Mouse (Mus musculus): ENCODE measurements at regions not wholly inside any gene's neighbourhood (a gene's known extent, or its start where the extent isn't known, plus 50 kb on each side); places are given as distances from the start of the nearest gene placed in this dataset.

GRCm38 (mm10) chr14:58783201-58783600 is 359.5 kb downstream of the 1700129C05Rik start:
- Histone ChIP-seq H3K4me1 (ENCODE audit: control insufficient read depth, low read depth, low read length) (no peaks in the 10 kb centered on the region), H3K9me3 (replicated peaks; ENCODE audit: control insufficient read depth, low read length) (no peaks in the 10 kb centered on the region), H3K4me2 (ENCODE audit: low read depth, low read length) (no peak overlapping the region), H3K27ac (ENCODE audit: low read length) (no peak overlapping the region), H3K9ac (ENCODE audit: low read depth, low read length) (no peak overlapping the region), H3K4me3 (ENCODE audit: low read depth, low read length) (no peak overlapping the region), H3K27me3 (ENCODE audit: control insufficient read depth, insufficient read depth, low read depth, low read length) (no peaks in the 10 kb centered on the region), H3K36me3 (ENCODE audit: control insufficient read depth, insufficient read depth) (no peaks in the 10 kb centered on the region)
- no peak for ATAC-seq (ENCODE audit: low read depth)
- WGBS (ENCODE audit: insufficient replicate concordance) = 37% methylated on average over 1 of the region's 1 CpGs

GRCm38 (mm10) chr14:58780306-58780705 is 362.4 kb downstream of the 1700129C05Rik start:
- no peaks in the 10 kb centered on the region for H3K4me1 ChIP-seq (ENCODE audit: control insufficient read depth, low read depth, low read length)
- no peaks in the 10 kb centered on the region for H3K27me3 ChIP-seq (ENCODE audit: control insufficient read depth, insufficient read depth, low read depth, low read length)
- no peak overlapping the region for H3K9ac ChIP-seq (ENCODE audit: low read depth, low read length)
- ATAC-seq (ENCODE audit: low read depth) = no peak
- H3K27ac ChIP-seq (ENCODE audit: low read length) = no peak overlapping the region
- H3K36me3 ChIP-seq (ENCODE audit: control insufficient read depth, insufficient read depth) = no peaks in the 10 kb centered on the region
- WGBS (ENCODE audit: insufficient replicate concordance) = 54% methylated on average over 4 of the region's 4 CpGs
- H3K4me3 ChIP-seq (ENCODE audit: low read depth, low read length) = no peak overlapping the region
- H3K4me2 ChIP-seq (ENCODE audit: low read depth, low read length) = no peak overlapping the region
- H3K9me3 ChIP-seq (replicated peaks; ENCODE audit: control insufficient read depth, low read length) = no peaks in the 10 kb centered on the region

- Histone ChIP-seq H3K9me3 (replicated peaks; ENCODE audit: control insufficient read depth, low read length) (no peaks in the 10 kb centered on the region), H3K9ac (ENCODE audit: low read depth, low read length) (no peak overlapping the region), H3K27ac (ENCODE audit: low read length) (no peak overlapping the region), H3K36me3 (ENCODE audit: control insufficient read depth, insufficient read depth) (no peaks in the 10 kb centered on the region), H3K4me2 (ENCODE audit: low read depth, low read length) (no peak overlapping the region), H3K27me3 (ENCODE audit: control insufficient read depth, insufficient read depth, low read depth, low read length) (no peaks in the 10 kb centered on the region), H3K4me3 (ENCODE audit: low read depth, low read length) (no peak overlapping the region), H3K4me1 (ENCODE audit: control insufficient read depth, low read depth, low read length) (no peaks in the 10 kb centered on the region)
- whole genome bisulfite sequencing (ENCODE audit: insufficient replicate concordance) = 69% methylated on average over 4 of the region's 4 CpGs
- no peak for ATAC-seq (ENCODE audit: low read depth)
These were observed 364.0 kb downstream of the 1700129C05Rik start for GRCm38 (mm10) chr14:58778675-58779074.

GRCm38 (mm10) chr14:58761291-58761690 is 381.4 kb downstream of the 1700129C05Rik start:
- WGBS (ENCODE audit: insufficient replicate concordance) = 66% methylated on average over 2 of the region's 2 CpGs

GRCm38 (mm10) chr14:58759759-58760158 is 382.9 kb downstream of the 1700129C05Rik start:
- Histone ChIP-seq H3K4me1 (ENCODE audit: control insufficient read depth, low read depth, low read length) (no peaks in the 10 kb centered on the region), H3K9me3 (replicated peaks; ENCODE audit: control insufficient read depth, low read length) (no peaks in the 10 kb centered on the region), H3K27ac (ENCODE audit: low read length) (no peak overlapping the region), H3K4me3 (ENCODE audit: low read depth, low read length) (no peak overlapping the region), H3K27me3 (ENCODE audit: control insufficient read depth, insufficient read depth, low read depth, low read length) (no peaks in the 10 kb centered on the region), H3K9ac (ENCODE audit: low read depth, low read length) (no peak overlapping the region), H3K4me2 (ENCODE audit: low read depth, low read length) (no peak overlapping the region), H3K36me3 (ENCODE audit: control insufficient read depth, insufficient read depth) (no peaks in the 10 kb centered on the region)
- WGBS (ENCODE audit: insufficient replicate concordance) = 34% methylated on average over 4 of the region's 4 CpGs
- ATAC-seq (ENCODE audit: low read depth) = no peak

More at GRCm38 (mm10) chr14:58761291-58761690, 381.4 kb downstream of the 1700129C05Rik start:
- no peaks in the 10 kb centered on the region for H3K27me3 ChIP-seq (ENCODE audit: control insufficient read depth, insufficient read depth, low read depth, low read length)
- no peak overlapping the region for H3K27ac ChIP-seq (ENCODE audit: low read length)
- H3K9ac ChIP-seq (ENCODE audit: low read depth, low read length) = no peak overlapping the region
- H3K4me3 ChIP-seq (ENCODE audit: low read depth, low read length) = no peak overlapping the region
- ATAC-seq (ENCODE audit: low read depth) = no peak
- no peak overlapping the region for H3K4me2 ChIP-seq (ENCODE audit: low read depth, low read length)
- H3K4me1 ChIP-seq (ENCODE audit: control insufficient read depth, low read depth, low read length) = no peaks in the 10 kb centered on the region
- no peaks in the 10 kb centered on the region for H3K9me3 ChIP-seq (replicated peaks; ENCODE audit: control insufficient read depth, low read length)
- H3K36me3 ChIP-seq (ENCODE audit: control insufficient read depth, insufficient read depth) = no peaks in the 10 kb centered on the region

GRCm38 (mm10) chr14:58753781-58754180 is 388.9 kb downstream of the 1700129C05Rik start:
- no peak for ATAC-seq (ENCODE audit: low read depth)
- 80% methylated on average over 7 of the region's 7 CpGs for WGBS (ENCODE audit: insufficient replicate concordance)

GRCm38 (mm10) chr14:58753136-58753535 is 389.6 kb downstream of the 1700129C05Rik start:
- no peak overlapping the region for H3K4me2 ChIP-seq (ENCODE audit: low read depth, low read length)
- no peak overlapping the region for H3K4me3 ChIP-seq (ENCODE audit: low read depth, low read length)
- no peaks in the 10 kb centered on the region for H3K4me1 ChIP-seq (ENCODE audit: control insufficient read depth, low read depth, low read length)
- no peaks in the 10 kb centered on the region for H3K36me3 ChIP-seq (ENCODE audit: control insufficient read depth, insufficient read depth)
- H3K9ac ChIP-seq (ENCODE audit: low read depth, low read length) = no peak overlapping the region
- no peaks in the 10 kb centered on the region for H3K9me3 ChIP-seq (replicated peaks; ENCODE audit: control insufficient read depth, low read length)
- ATAC-seq (ENCODE audit: low read depth) = no peak
- 53% methylated on average over 1 of the region's 1 CpGs for WGBS (ENCODE audit: insufficient replicate concordance)
- H3K27me3 ChIP-seq (ENCODE audit: control insufficient read depth, insufficient read depth, low read depth, low read length) = no peaks in the 10 kb centered on the region
- H3K27ac ChIP-seq (ENCODE audit: low read length) = no peak overlapping the region

More at GRCm38 (mm10) chr14:58753781-58754180, 388.9 kb downstream of the 1700129C05Rik start:
- H3K27me3 ChIP-seq (ENCODE audit: control insufficient read depth, insufficient read depth, low read depth, low read length) = no peaks in the 10 kb centered on the region
- no peak overlapping the region for H3K9ac ChIP-seq (ENCODE audit: low read depth, low read length)
- H3K36me3 ChIP-seq (ENCODE audit: control insufficient read depth, insufficient read depth) = no peaks in the 10 kb centered on the region
- H3K4me1 ChIP-seq (ENCODE audit: control insufficient read depth, low read depth, low read length) = no peaks in the 10 kb centered on the region
- H3K4me2 ChIP-seq (ENCODE audit: low read depth, low read length) = no peak overlapping the region
- H3K4me3 ChIP-seq (ENCODE audit: low read depth, low read length) = no peak overlapping the region
- H3K27ac ChIP-seq (ENCODE audit: low read length) = no peak overlapping the region
- H3K9me3 ChIP-seq (replicated peaks; ENCODE audit: control insufficient read depth, low read length) = no peaks in the 10 kb centered on the region

GRCm38 (mm10) chr14:58726418-58726817 is 416.3 kb downstream of the 1700129C05Rik start:
- no peaks in the 10 kb centered on the region for H3K4me1 ChIP-seq (ENCODE audit: control insufficient read depth, low read depth, low read length)
- no peak overlapping the region for H3K9ac ChIP-seq (ENCODE audit: low read depth, low read length)
- H3K36me3 ChIP-seq (ENCODE audit: control insufficient read depth, insufficient read depth) = no peaks in the 10 kb centered on the region
- H3K4me3 ChIP-seq (ENCODE audit: low read depth, low read length) = no peak overlapping the region
- no peaks in the 10 kb centered on the region for H3K27me3 ChIP-seq (ENCODE audit: control insufficient read depth, insufficient read depth, low read depth, low read length)
- WGBS (ENCODE audit: insufficient replicate concordance) = 46% methylated on average over 1 of the region's 1 CpGs
- ATAC-seq (ENCODE audit: low read depth) = no peak
- no peaks in the 10 kb centered on the region for H3K9me3 ChIP-seq (replicated peaks; ENCODE audit: control insufficient read depth, low read length)
- no peak overlapping the region for H3K27ac ChIP-seq (ENCODE audit: low read length)
- H3K4me2 ChIP-seq (ENCODE audit: low read depth, low read length) = no peak overlapping the region

- H3K4me3 ChIP-seq (ENCODE audit: low read depth, low read length) = no peak overlapping the region
- no peak for ATAC-seq (ENCODE audit: low read depth)
- H3K9me3 ChIP-seq (replicated peaks; ENCODE audit: control insufficient read depth, low read length) = no peaks in the 10 kb centered on the region
- no peaks in the 10 kb centered on the region for H3K27me3 ChIP-seq (ENCODE audit: control insufficient read depth, insufficient read depth, low read depth, low read length)
- no peak overlapping the region for H3K9ac ChIP-seq (ENCODE audit: low read depth, low read length)
- no peaks in the 10 kb centered on the region for H3K36me3 ChIP-seq (ENCODE audit: control insufficient read depth, insufficient read depth)
- H3K27ac ChIP-seq (ENCODE audit: low read length) = no peak overlapping the region
- H3K4me2 ChIP-seq (ENCODE audit: low read depth, low read length) = no peak overlapping the region
- no peaks in the 10 kb centered on the region for H3K4me1 ChIP-seq (ENCODE audit: control insufficient read depth, low read depth, low read length)
These were observed 427.8 kb downstream of the 1700129C05Rik start for GRCm38 (mm10) chr14:58714856-58715255.
